Mouse (Mus musculus) liver, embryonic 11.5 days (tissue): Measurements from ENCODE around the gene Sowahb. TPM values are rescaled to one million over a fixed set of nuclear protein-coding genes. Genes with fewer than 3 reads are reported as not detected.

Experiments
- ATAC-seq: fragments of 200-750 bp; cut with Nextera tagmentation; replicated peaks from 2 replicates; pipeline ENCODE4 v1.8.0; 2017; ENCODE audit warnings: moderate number of reproducible peaks, mild to moderate bottlenecking, moderate TSS enrichment, moderate library complexity; ENCODE audit not compliant: low FRiP score
- DNase-seq: peaks from one replicate; pipeline ENCODE4 v3.0.0-alpha.2; 2017; ENCODE audit warnings: low spot score
- H3K27ac ChIP-seq: fragments of 300-500 bp; sonication (generic); 2 replicates; pipeline ENCODE4 v1.5.1; 2014; ENCODE audit warnings: mild to moderate bottlenecking, low read depth, low read length, control low read depth
- H3K27me3 ChIP-seq: fragments of 300-500 bp; sonication (generic); replicated peaks from 2 replicates; pipeline ENCODE4 v1.6.1; 2014; ENCODE audit warnings: low read length, mixed read lengths; ENCODE audit not compliant: control insufficient read depth, insufficient read depth
- H3K36me3 ChIP-seq: fragments of 300-500 bp; sonication (generic); 2 replicates; pipeline ENCODE4 v1.6.1; 2014; ENCODE audit warnings: mild to moderate bottlenecking, low read length, moderate library complexity, mixed read lengths; ENCODE audit not compliant: control insufficient read depth, insufficient read depth
- H3K4me1 ChIP-seq: fragments of 300-500 bp; sonication (generic); replicated peaks from 2 replicates; pipeline ENCODE4 v1.6.1; 2014; ENCODE audit warnings: low read length, mixed read lengths; ENCODE audit not compliant: control insufficient read depth, insufficient read depth
- H3K4me2 ChIP-seq: fragments of 300-500 bp; sonication (generic); 2 replicates; pipeline ENCODE4 v1.6.1; 2014; ENCODE audit warnings: mild to moderate bottlenecking, control low read depth, moderate library complexity
- H3K4me3 ChIP-seq: fragments of 300-500 bp; sonication (generic); 2 replicates; pipeline ENCODE4 v1.5.1; 2014; ENCODE audit warnings: low read depth, low read length, control low read depth
- H3K9ac ChIP-seq: fragments of 300-500 bp; sonication (generic); 2 replicates; pipeline ENCODE4 v1.6.1; 2014; ENCODE audit warnings: low read depth, low read length, control low read depth
- H3K9me3 ChIP-seq: fragments of 300-500 bp; sonication (generic); 2 replicates; pipeline ENCODE4 v1.6.1; 2016; ENCODE audit warnings: low read length, inconsistent platforms, mixed read lengths; ENCODE audit not compliant: control insufficient read depth
- WGBS: fragments of 180-500 bp; shearing (Covaris S2); extraction: QIAGEN DNeasy Blood & Tissue Kit; methylation state at CpG from one replicate; pipeline ENCODE4 v1.1.7; 2014; 5-methylcytosine and 5-hydroxymethylcytosine counted together
- polyA plus RNA-seq: library from polyadenylated mRNA; unstranded; fragments of >200 nt; fragmentation: Nextera tagmentation; extraction: Ambion mirVana; gene quantifications from 2 replicates; pipeline ENCODE4 v1.2.1, GENCODE M21; 2014

Gene Sowahb
- polyA plus RNA-seq, 1 experiment from 2014 or later, result 0.51 TPM

- no peaks in the 10 kb centered on the region for H3K9me3 ChIP-seq
- DNase-seq (no peak), ATAC-seq (no peak)
- no peak overlapping the region for H3K4me2 ChIP-seq
- no peak overlapping the region for H3K4me3 ChIP-seq
- peaks cover 11% of the 10 kb centered on the region for H3K4me1 ChIP-seq
- no peaks in the 10 kb centered on the region for H3K36me3 ChIP-seq
- H3K27ac ChIP-seq, result peak overlapping the region; percentile 48
- no peak overlapping the region for H3K9ac ChIP-seq
- no peaks in the 10 kb centered on the region for H3K27me3 ChIP-seq
- WGBS, result 45% methylated on average over 17 of the region's 17 CpGs
These were observed 43.8 kb downstream of the Sowahb start for GRCm38 (mm10) chr5:93000774-93001757.

- Histone ChIP-seq H3K4me1 (peaks cover 11% of the 10 kb centered on the region), H3K4me2 (no peak overlapping the region), H3K27ac (peak overlapping the region; percentile 48; the same call in 1 of the 2 replicates), H3K36me3 (no peaks in the 10 kb centered on the region), H3K9me3 (no peaks in the 10 kb centered on the region), H3K9ac (no peak overlapping the region), H3K4me3 (no peak overlapping the region), H3K27me3 (no peaks in the 10 kb centered on the region)
- WGBS, result 63% methylated on average over 6 of the region's 6 CpGs
- ATAC-seq, result no peak
- DNase-seq, result no peak
These were observed 44.8 kb downstream of the Sowahb start for GRCm38 (mm10) chr5:93000060-93000459.

GRCm38 (mm10) chr5:92998494-92999016 is 46.3 kb downstream of the Sowahb start:
- Histone ChIP-seq H3K27ac (peak overlapping the region; percentile 84), H3K27me3 (no peaks in the 10 kb centered on the region), H3K4me1 (peaks cover 11% of the 10 kb centered on the region), H3K36me3 (no peaks in the 10 kb centered on the region), H3K4me2 (no peak overlapping the region), H3K4me3 (no peak overlapping the region), H3K9ac (no peak overlapping the region), H3K9me3 (no peaks in the 10 kb centered on the region)
- DNase-seq, result no peak
- no peak for ATAC-seq
- 37% methylated on average over 5 of the region's 5 CpGs for WGBS

- H3K9ac ChIP-seq, result no peak overlapping the region
- peak; percentile 57 for DNase-seq
- H3K27ac ChIP-seq, result peak overlapping the region; percentile 84
- 35% methylated on average over 5 of the region's 5 CpGs for WGBS
- H3K4me1 ChIP-seq, result peaks cover 11% of the 10 kb centered on the region
- no peak overlapping the region for H3K4me3 ChIP-seq
- ATAC-seq, result peak; percentile 74
- no peaks in the 10 kb centered on the region for H3K36me3 ChIP-seq
- 0 out of 2 replicates have a peak overlapping the region, but pooled peaks have one; percentile 9 for H3K4me2 ChIP-seq
- H3K27me3 ChIP-seq, result no peaks in the 10 kb centered on the region
- no peaks in the 10 kb centered on the region for H3K9me3 ChIP-seq
These were observed 47.2 kb downstream of the Sowahb start for GRCm38 (mm10) chr5:92997428-92998120.

- H3K4me1 ChIP-seq, result peaks cover 3% of the 10 kb centered on the region
- no peaks in the 10 kb centered on the region for H3K9me3 ChIP-seq
- H3K4me3 ChIP-seq, result no peak overlapping the region
- H3K4me2 ChIP-seq, result no peak overlapping the region
- WGBS, result 79% methylated on average over 2 of the region's 2 CpGs
- H3K27ac ChIP-seq, result no peak overlapping the region
- no peaks in the 10 kb centered on the region for H3K27me3 ChIP-seq
- no peaks in the 10 kb centered on the region for H3K36me3 ChIP-seq
- H3K9ac ChIP-seq, result no peak overlapping the region
- ATAC-seq (no peak), DNase-seq (no peak)
These were observed 50.0 kb downstream of the Sowahb start for GRCm38 (mm10) chr5:92994861-92995260.

- Histone ChIP-seq H3K4me3 (no peak overlapping the region), H3K9me3 (no peaks in the 10 kb centered on the region), H3K4me2 (no peak overlapping the region), H3K4me1 (peaks cover 3% of the 10 kb centered on the region), H3K9ac (no peak overlapping the region), H3K27me3 (no peaks in the 10 kb centered on the region), H3K36me3 (no peaks in the 10 kb centered on the region), H3K27ac (no peak overlapping the region)
- 72% methylated on average over 6 of the region's 6 CpGs for WGBS
- no peak for ATAC-seq
- no peak for DNase-seq
These were observed 50.5 kb downstream of the Sowahb start for GRCm38 (mm10) chr5:92994309-92994708.

- Histone ChIP-seq H3K9me3 (no peaks in the 10 kb centered on the region), H3K9ac (no peak overlapping the region), H3K4me2 (no peak overlapping the region), H3K4me3 (no peak overlapping the region), H3K27ac (no peak overlapping the region), H3K27me3 (no peaks in the 10 kb centered on the region), H3K36me3 (no peaks in the 10 kb centered on the region), H3K4me1 (no peaks in the 10 kb centered on the region; the same call in 1 of the 2 replicates)
- ATAC-seq, result no peak
- whole genome bisulfite sequencing, result 68% methylated on average over 3 of the region's 3 CpGs
- no peak for DNase-seq
These were observed 52.7 kb downstream of the Sowahb start for GRCm38 (mm10) chr5:92992106-92992505.
